Mouse (Mus musculus): ENCODE measurements around the gene Birc6. TPM values are rescaled to one million over a fixed set of nuclear protein-coding genes. Genes with fewer than 3 reads are reported as not detected.

Gene Birc6
- polyA plus RNA-seq, 1 experiment from 2014 or later = 40.6 TPM

DNA sequence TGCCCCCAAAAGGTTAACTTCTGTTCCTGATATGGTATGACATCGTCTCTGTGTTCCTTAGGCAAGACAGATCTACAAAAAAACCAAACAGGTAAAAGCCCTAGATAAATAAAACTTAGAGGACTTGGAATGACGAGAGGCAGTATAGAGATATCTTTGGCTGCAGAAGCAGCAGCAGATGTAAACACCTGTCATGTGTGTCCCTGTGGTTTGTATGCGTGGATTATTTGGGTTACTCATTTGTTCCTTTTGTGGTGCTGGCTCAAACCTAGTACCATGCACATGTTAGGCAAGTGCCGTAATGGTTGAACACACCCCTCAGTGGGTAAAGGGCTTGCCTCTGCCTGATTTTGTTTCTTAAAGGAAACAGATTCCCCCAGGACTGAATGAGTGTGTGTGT, 27.9 kb upstream of the Birc6 start:
- WGBS (ENCODE audit: insufficient replicate concordance) = 82% methylated on average over 4 of the region's 4 CpGs

GRCm38 (mm10) chr17:74501085-74501484, 27.0 kb upstream of the Birc6 start:
- no peak overlapping the region for H3K4me2 ChIP-seq (ENCODE audit: low read depth, low read length)
- ATAC-seq = 0 out of 2 replicates have a peak, but pooled peaks have one; percentile 19
- H3K27ac ChIP-seq (ENCODE audit: low read depth) = no peak overlapping the region
- H3K27me3 ChIP-seq (ENCODE audit: insufficient read depth, low read length) = no peaks in the 10 kb centered on the region
- no peaks in the 10 kb centered on the region for H3K4me1 ChIP-seq (ENCODE audit: insufficient read depth)
- H3K36me3 ChIP-seq (replicated peaks; ENCODE audit: insufficient read depth, low read length) = peaks cover 48% of the 10 kb centered on the region
- TF ChIP-seq CTCF (IDR thresholded peaks at IDR 0.05; ENCODE audit: low read depth) = no peak
- no peak for TF ChIP-seq EP300 (IDR thresholded peaks at IDR 0.05; ENCODE audit: low read depth)
- DNase-seq = no peak
- H3K9ac ChIP-seq (replicated peaks) = no peak overlapping the region
- no peaks in the 10 kb centered on the region for H3K9me3 ChIP-seq (ENCODE audit: low read length)
- H3K4me3 ChIP-seq (ENCODE audit: low read depth, low read length) = no peak overlapping the region

More for the DNA sequence above, 27.9 kb upstream of the Birc6 start:
- Histone ChIP-seq H3K27me3 (ENCODE audit: insufficient read depth, low read length) (no peaks in the 10 kb centered on the region), H3K36me3 (replicated peaks; ENCODE audit: insufficient read depth, low read length) (peaks cover 54% of the 10 kb centered on the region), H3K4me3 (ENCODE audit: low read depth, low read length) (no peak overlapping the region), H3K4me2 (ENCODE audit: low read depth, low read length) (no peak overlapping the region), H3K4me1 (ENCODE audit: insufficient read depth) (no peaks in the 10 kb centered on the region), H3K9ac (replicated peaks) (no peak overlapping the region), H3K9me3 (ENCODE audit: low read length) (no peaks in the 10 kb centered on the region), H3K27ac (ENCODE audit: low read depth) (no peak overlapping the region)
- TF ChIP-seq CTCF (IDR thresholded peaks at IDR 0.05; ENCODE audit: low read depth) = no peak
- TF ChIP-seq EP300 (IDR thresholded peaks at IDR 0.05; ENCODE audit: low read depth) = no peak
- ATAC-seq (no peak), DNase-seq (no peak)

GRCm38 (mm10) chr17:74507934-74508333, 20.2 kb upstream of the Birc6 start:
- no peak overlapping the region for H3K4me2 ChIP-seq (ENCODE audit: low read depth, low read length)
- no peaks in the 10 kb centered on the region for H3K9me3 ChIP-seq (ENCODE audit: low read length)
- H3K27me3 ChIP-seq (ENCODE audit: insufficient read depth, low read length) = no peaks in the 10 kb centered on the region
- DNase-seq = no peak
- no peak overlapping the region for H3K4me3 ChIP-seq (ENCODE audit: low read depth, low read length)
- H3K4me1 ChIP-seq (ENCODE audit: insufficient read depth) = no peaks in the 10 kb centered on the region
- no peak overlapping the region for H3K9ac ChIP-seq (replicated peaks)
- no peak for ATAC-seq
- H3K27ac ChIP-seq (ENCODE audit: low read depth) = no peak overlapping the region
- no peaks in the 10 kb centered on the region for H3K36me3 ChIP-seq (replicated peaks; ENCODE audit: insufficient read depth, low read length)
- 55% methylated on average over 2 of the region's 2 CpGs for WGBS (ENCODE audit: insufficient replicate concordance)
- no peak for TF ChIP-seq CTCF (IDR thresholded peaks at IDR 0.05; ENCODE audit: low read depth)
- no peak for TF ChIP-seq EP300 (IDR thresholded peaks at IDR 0.05; ENCODE audit: low read depth)

- no peaks in the 10 kb centered on the region for H3K27me3 ChIP-seq (ENCODE audit: insufficient read depth, low read length)
- no peak overlapping the region for H3K4me3 ChIP-seq (ENCODE audit: low read depth, low read length)
- TF ChIP-seq EP300 (IDR thresholded peaks at IDR 0.05; ENCODE audit: low read depth) = no peak
- no peak for TF ChIP-seq CTCF (IDR thresholded peaks at IDR 0.05; ENCODE audit: low read depth)
- no peak for ATAC-seq
- no peak overlapping the region for H3K9ac ChIP-seq (replicated peaks)
- H3K4me2 ChIP-seq (ENCODE audit: low read depth, low read length) = no peak overlapping the region
- 33% methylated on average over 3 of the region's 3 CpGs for WGBS (ENCODE audit: insufficient replicate concordance)
- DNase-seq = no peak
- no peak overlapping the region for H3K27ac ChIP-seq (ENCODE audit: low read depth)
- no peaks in the 10 kb centered on the region for H3K36me3 ChIP-seq (replicated peaks; ENCODE audit: insufficient read depth, low read length)
- H3K4me1 ChIP-seq (ENCODE audit: insufficient read depth) = no peaks in the 10 kb centered on the region
- no peaks in the 10 kb centered on the region for H3K9me3 ChIP-seq (ENCODE audit: low read length)
Measured at GRCm38 (mm10) chr17:74508600-74508999, 19.5 kb upstream of the Birc6 start.

DNA sequence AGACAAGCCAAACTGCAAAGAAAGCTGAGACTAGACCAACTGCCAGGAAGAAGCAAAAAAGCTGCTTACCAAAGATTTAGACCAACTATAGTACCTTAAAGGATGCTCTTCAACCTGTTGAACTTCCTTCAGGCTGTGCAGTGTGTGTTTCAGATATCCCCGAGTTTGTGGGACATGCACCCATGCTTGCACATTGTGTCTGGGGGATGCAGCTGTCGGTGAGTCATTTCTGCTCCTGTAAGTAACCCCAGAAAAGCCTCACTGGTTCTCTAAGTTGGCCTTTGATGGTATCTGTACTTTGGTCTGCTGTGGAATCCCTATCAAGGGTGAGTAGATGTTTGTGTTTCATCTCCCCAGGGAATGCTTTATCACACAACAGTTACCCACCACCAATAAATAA, 15.8 kb upstream of the Birc6 start:
- 59% methylated on average over 2 of the region's 2 CpGs for whole genome bisulfite sequencing (ENCODE audit: insufficient replicate concordance)
- no peak for DNase-seq
- Histone ChIP-seq H3K27ac (ENCODE audit: low read depth) (no peak overlapping the region), H3K9ac (replicated peaks) (no peak overlapping the region), H3K4me3 (ENCODE audit: low read depth, low read length) (no peak overlapping the region), H3K4me2 (ENCODE audit: low read depth, low read length) (no peak overlapping the region), H3K27me3 (ENCODE audit: insufficient read depth, low read length) (no peaks in the 10 kb centered on the region), H3K36me3 (replicated peaks; ENCODE audit: insufficient read depth, low read length) (no peaks in the 10 kb centered on the region), H3K4me1 (ENCODE audit: insufficient read depth) (no peaks in the 10 kb centered on the region), H3K9me3 (ENCODE audit: low read length) (no peaks in the 10 kb centered on the region)
- no peak for ATAC-seq
- TF ChIP-seq CTCF (IDR thresholded peaks at IDR 0.05; ENCODE audit: low read depth) (no peak), EP300 (IDR thresholded peaks at IDR 0.05; ENCODE audit: low read depth) (no peak)

DNA sequence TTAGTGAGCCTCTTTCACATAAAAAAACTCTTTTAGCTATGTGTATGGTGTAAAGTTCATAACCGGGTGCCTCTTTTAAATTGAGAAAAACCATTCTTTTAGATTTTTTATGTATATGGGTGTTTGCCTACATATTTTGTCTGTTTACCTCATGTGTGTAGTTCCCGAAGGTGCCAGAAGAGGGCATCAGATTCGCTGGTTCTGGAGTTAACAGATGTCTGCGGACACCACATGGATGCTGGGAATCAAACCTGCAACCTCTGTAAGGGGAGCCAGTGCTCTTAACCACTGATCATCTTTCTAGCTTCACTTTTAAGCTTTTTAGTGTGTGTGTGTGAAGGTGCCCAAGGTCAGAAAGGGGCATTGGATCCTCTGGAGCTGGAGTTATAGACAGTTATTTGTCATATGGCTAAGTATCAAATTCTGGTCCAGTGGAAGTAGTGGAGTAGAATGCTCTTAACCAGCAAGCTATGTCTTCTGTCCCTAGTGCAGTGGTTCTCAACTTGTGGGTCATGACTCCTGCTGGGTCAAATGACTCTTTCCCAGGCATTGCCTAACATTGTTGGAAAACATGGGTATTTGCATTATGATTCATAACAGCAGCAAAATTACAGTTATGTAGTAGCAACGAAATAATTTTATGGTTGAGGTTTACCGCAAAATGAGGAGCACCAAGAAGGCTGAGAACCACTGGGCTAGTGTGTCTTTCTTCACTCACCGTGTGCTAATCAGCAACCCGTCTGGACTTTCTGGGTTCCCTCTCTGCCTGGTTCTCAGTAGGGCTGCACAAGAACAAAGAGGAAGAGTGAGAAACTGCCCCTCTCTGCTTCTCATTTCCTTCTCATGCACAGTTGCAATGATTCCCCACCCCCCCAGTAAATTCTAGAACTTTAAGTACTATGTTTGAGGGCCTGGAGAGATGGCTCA, 5.0 kb upstream of the Birc6 start:
- 70% methylated on average over 8 of the region's 8 CpGs for WGBS (ENCODE audit: insufficient replicate concordance)
- H3K9ac ChIP-seq (replicated peaks) = no peak overlapping the region
- no peak for ATAC-seq
- H3K4me3 ChIP-seq (ENCODE audit: low read depth, low read length) = no peak overlapping the region
- peaks cover 17% of the 10 kb centered on the region for H3K4me1 ChIP-seq (ENCODE audit: insufficient read depth)
- H3K9me3 ChIP-seq (ENCODE audit: low read length) = no peaks in the 10 kb centered on the region
- peak overlapping the region; percentile 22; the same call in 1 of the 2 replicates for H3K27ac ChIP-seq (ENCODE audit: low read depth)
- H3K27me3 ChIP-seq (ENCODE audit: insufficient read depth, low read length) = no peaks in the 10 kb centered on the region
- TF ChIP-seq CTCF (IDR thresholded peaks at IDR 0.05; ENCODE audit: low read depth) (peak; percentile 43), EP300 (IDR thresholded peaks at IDR 0.05; ENCODE audit: low read depth) (no peak)
- peak; percentile 20 for DNase-seq
- no peak overlapping the region for H3K4me2 ChIP-seq (ENCODE audit: low read depth, low read length)
- no peaks in the 10 kb centered on the region for H3K36me3 ChIP-seq (replicated peaks; ENCODE audit: insufficient read depth, low read length)

All from liver, postnatal 0 days (tissue).